Mouse (Mus musculus) heart, adult 2 months (tissue): ENCODE measurements around the gene Rhebl1. TPM values are rescaled to one million over a fixed set of nuclear protein-coding genes. Genes with fewer than 3 reads are reported as not detected.

Experiments
- DNase-seq, 2 experiments: peaks; one replicate each; pipeline ENCODE4 v3.0.0; 2021
- H3K27ac ChIP-seq: fragments of 200-600 bp; 2 replicates; pipeline ENCODE4 v1.8.1; 2022
- H3K27me3 ChIP-seq: fragments of 200-500 bp; 2 replicates; pipeline ENCODE4 v1.6.1; 2012; ENCODE audit warnings: mild to moderate bottlenecking, low read length, inconsistent platforms, mixed read lengths; ENCODE audit not compliant: control insufficient read depth, insufficient read depth
- H3K36me3 ChIP-seq: fragments of 200-500 bp; 2 replicates; pipeline ENCODE4 v1.6.1; 2012; ENCODE audit warnings: low read length, inconsistent platforms; ENCODE audit not compliant: control insufficient read depth, insufficient read depth
- H3K4me1 ChIP-seq: fragments of 200-500 bp; 2 replicates; pipeline ENCODE4 v1.6.1; 2011; ENCODE audit warnings: low read length; ENCODE audit not compliant: control insufficient read depth, insufficient read depth
- H3K4me3 ChIP-seq: fragments of 200-600 bp; 2 replicates; pipeline ENCODE4 v1.8.1; 2022
- H3K79me2 ChIP-seq: fragments of 200-500 bp; replicated peaks from 2 replicates; pipeline ENCODE4 v1.6.1; 2012; ENCODE audit warnings: mild to moderate bottlenecking, inconsistent platforms, low read length, moderate library complexity, mixed read lengths; ENCODE audit not compliant: control insufficient read depth, insufficient read depth
- H3K9ac ChIP-seq: fragments of 200-500 bp; 2 replicates; pipeline ENCODE4 v1.6.1; 2012; ENCODE audit warnings: low read depth, mild to moderate bottlenecking, control low read depth, inconsistent platforms, low read length, mixed read lengths
- CTCF ChIP-seq: fragments of 200-600 bp; IDR thresholded peaks from 2 replicates; pipeline ENCODE4 v1.8.1; 2022; ENCODE audit warnings: antibody characterized with exemption, mild to moderate bottlenecking, moderate library complexity
- EP300 ChIP-seq: fragments of 200-500 bp; IDR thresholded peaks from 2 replicates; pipeline ENCODE4 v1.6.1; 2011; ENCODE audit warnings: low read depth, low read length, control low read depth; ENCODE audit not compliant: insufficient read depth
- POLR2A ChIP-seq: fragments of 200-500 bp; IDR thresholded peaks from 2 replicates; pipeline ENCODE4 v1.6.1; 2011; ENCODE audit warnings: mild to moderate bottlenecking, low read depth, low read length, control low read depth; ENCODE audit not compliant: insufficient read depth
- WGBS: fragments of 180-500 bp; shearing (Covaris S2); methylation state at CpG from one replicate; pipeline ENCODE4 v1.1.7; 2018; 5-methylcytosine and 5-hydroxymethylcytosine counted together
- intact Hi-C: fragments of 180-260 bp; cut with DNase I; formaldehyde crosslinking; loops from one replicate; pipeline ENCODE4 v1.15.1; 2025
- polyA plus RNA-seq: library from polyadenylated mRNA; depleted of rRNA; stranded (reverse); fragments of >200 nt; gene quantifications from 2 replicates; pipeline ENCODE4 v1.2.3, GENCODE M21; 2012
- total RNA-seq, 2 experiments: library from RNA; stranded (reverse); gene quantifications; 2 replicates each; pipeline ENCODE4 v1.2.3; 2021

Gene Rhebl1
- total and polyA plus RNA-seq, 3 experiments = 1.6 to 4.4 (median 2.3) TPM

DNA sequence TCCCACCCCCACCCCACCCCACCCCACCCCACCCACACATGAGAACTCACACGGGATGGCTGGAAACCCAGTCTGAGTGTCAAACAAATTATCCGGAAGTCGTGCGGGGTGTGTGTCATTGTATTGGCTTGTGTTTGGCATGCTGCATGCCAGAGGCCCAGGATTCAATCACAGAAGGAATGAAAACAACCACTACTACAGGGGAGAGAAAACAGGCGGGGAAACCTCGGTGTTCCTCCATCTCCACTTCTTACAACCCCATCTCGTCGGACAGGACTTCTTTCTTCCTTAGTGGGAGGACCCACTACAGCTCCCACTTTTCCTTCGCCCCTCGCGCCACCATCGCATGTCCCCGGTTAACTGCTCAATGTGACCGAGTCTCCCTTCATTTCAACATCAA lies 22.8 kb upstream of the Rhebl1 start:
- no peak for TF ChIP-seq EP300
- no peak for TF ChIP-seq POLR2A
- no peak for TF ChIP-seq CTCF
- Histone ChIP-seq H3K79me2 (peaks cover 3% of the 10 kb centered on the region), H3K27ac (peak overlapping the region; percentile 99), H3K4me3 (peak overlapping the region; percentile 96), H3K9ac (peak overlapping the region; percentile 95), H3K27me3 (no peaks in the 10 kb centered on the region), H3K36me3 (no peaks in the 10 kb centered on the region), H3K4me1 (no peaks in the 10 kb centered on the region; the same call in 1 of the 2 replicates)
- DNase-seq = no peak
- under 1% methylated on average over 14 of the region's 14 CpGs for WGBS
- intact Hi-C loops = loop anchor here (5.0 kb wide), 2 partner anchors 35 to 85 kb away; partner anchors contain the start of gene Prkag1

GRCm38 (mm10) chr15:98916016-98916415 lies 21.7 kb upstream of the Rhebl1 start:
- DNase-seq = no peak
- intact Hi-C loops = loop anchor here (5.0 kb wide), 2 partner anchors 34 to 84 kb away; partner anchors contain the start of gene Prkag1
- Histone ChIP-seq H3K4me1 (no peaks in the 10 kb centered on the region; the same call in 1 of the 2 replicates), H3K79me2 (peaks cover 3% of the 10 kb centered on the region), H3K27me3 (no peaks in the 10 kb centered on the region), H3K36me3 (no peaks in the 10 kb centered on the region), H3K9ac (no peak overlapping the region), H3K4me3 (no peak overlapping the region), H3K27ac (no peak overlapping the region)
- 93% methylated on average over 4 of the region's 4 CpGs for WGBS
- TF ChIP-seq EP300 (no peak), POLR2A (no peak), CTCF (no peak)

- intact Hi-C loops = loop anchor here (5.0 kb wide), 2 partner anchors 33 to 83 kb away; partner anchors contain the start of gene Prkag1
- DNase-seq = no peak
- Histone ChIP-seq H3K4me3 (no peak overlapping the region), H3K9ac (no peak overlapping the region), H3K27ac (no peak overlapping the region), H3K79me2 (peaks cover 3% of the 10 kb centered on the region), H3K36me3 (no peaks in the 10 kb centered on the region), H3K27me3 (no peaks in the 10 kb centered on the region), H3K4me1 (no peaks in the 10 kb centered on the region; the same call in 1 of the 2 replicates)
- TF ChIP-seq POLR2A (no peak), CTCF (no peak), EP300 (no peak)
- WGBS = 93% methylated on average over 6 of the region's 6 CpGs
Observed at GRCm38 (mm10) chr15:98914903-98915302, 20.6 kb upstream of the Rhebl1 start.

DNA sequence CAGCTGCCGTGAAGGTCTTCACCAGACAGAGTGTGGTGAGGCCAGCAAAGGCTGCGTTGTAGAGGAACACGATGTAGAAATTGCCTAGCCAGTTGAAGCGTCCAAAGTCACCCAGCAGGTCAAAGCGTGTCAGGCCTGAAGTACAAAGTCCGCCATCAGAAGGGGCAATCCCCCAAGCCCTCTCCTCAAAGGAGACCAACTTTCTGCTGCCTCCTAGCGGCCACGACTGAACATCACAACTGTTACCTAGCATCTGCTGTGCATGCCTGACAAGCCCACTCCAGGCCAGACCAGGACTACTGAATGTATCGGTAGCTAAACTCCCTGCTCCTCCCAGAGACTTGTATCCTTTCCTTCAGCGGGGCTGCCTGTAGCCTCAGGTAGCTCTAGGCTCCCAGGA lies 10.4 kb upstream of the Rhebl1 start:
- Histone ChIP-seq H3K27ac (no peak overlapping the region), H3K79me2 (no peaks in the 10 kb centered on the region), H3K4me3 (no peak overlapping the region), H3K9ac (no peak overlapping the region), H3K27me3 (no peaks in the 10 kb centered on the region), H3K36me3 (no peaks in the 10 kb centered on the region), H3K4me1 (no peaks in the 10 kb centered on the region)
- TF ChIP-seq CTCF (peak; percentile 82), POLR2A (no peak)
- DNase-seq = peak in 1 of 2 experiments; percentile 57
- intact Hi-C loops = no loop called here
- 44% methylated on average over 10 of the region's 10 CpGs for WGBS

DNA sequence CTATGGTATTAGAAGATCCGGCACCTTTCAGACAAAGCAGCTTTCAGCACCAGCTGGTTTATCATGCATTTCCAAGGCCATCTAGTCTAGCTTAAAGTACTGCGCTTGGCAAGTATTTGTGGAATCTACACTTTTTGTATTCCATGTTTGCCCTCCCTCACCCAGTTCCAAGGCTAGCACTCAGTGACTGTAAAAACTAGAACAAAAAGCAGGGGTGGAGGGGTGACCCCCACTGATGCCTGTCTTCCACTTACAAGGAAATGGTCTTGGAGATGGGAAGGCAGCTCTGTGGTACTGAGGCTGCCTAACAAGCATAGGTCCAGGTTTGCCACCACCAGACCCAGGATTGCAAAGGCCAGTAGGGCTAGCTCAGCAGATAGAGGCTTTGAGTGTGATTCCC lies 8.3 kb upstream of the Rhebl1 start:
- no peak overlapping the region for H3K9ac ChIP-seq
- TF ChIP-seq CTCF = no peak
- TF ChIP-seq POLR2A = no peak
- TF ChIP-seq EP300 = no peak
- no peak for DNase-seq
- no peak overlapping the region for H3K4me3 ChIP-seq
- no peak overlapping the region for H3K27ac ChIP-seq
- H3K27me3 ChIP-seq = peaks cover 2% of the 10 kb centered on the region; the same call in 1 of the 2 replicates
- intact Hi-C loops = no loop called here
- no peaks in the 10 kb centered on the region for H3K36me3 ChIP-seq
- no peaks in the 10 kb centered on the region for H3K79me2 ChIP-seq
- 85% methylated on average over 2 of the region's 2 CpGs for WGBS
- H3K4me1 ChIP-seq = no peaks in the 10 kb centered on the region; the same call in 1 of the 2 replicates

DNA sequence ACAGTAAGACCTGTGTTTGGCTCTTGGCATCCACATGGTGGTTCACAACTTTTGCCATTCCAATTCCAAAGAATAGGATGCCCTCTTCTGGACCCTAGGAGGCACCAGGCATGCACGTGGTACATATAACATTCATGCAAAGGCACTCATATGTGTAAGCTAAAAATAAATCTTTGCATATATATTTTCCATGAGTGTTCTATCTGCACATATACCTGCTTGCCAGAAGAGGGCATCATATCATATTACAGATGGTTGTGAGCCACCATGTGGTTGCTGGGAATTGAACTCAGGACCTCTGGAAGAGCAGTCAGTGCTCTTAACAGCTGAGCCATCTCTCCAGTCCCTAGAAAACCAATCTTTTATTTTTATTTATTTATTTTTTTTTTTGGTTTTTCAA lies 7.2 kb upstream of the Rhebl1 start:
- Histone ChIP-seq H3K36me3 (no peaks in the 10 kb centered on the region), H3K27me3 (peaks cover 2% of the 10 kb centered on the region; the same call in 1 of the 2 replicates), H3K27ac (no peak overlapping the region), H3K79me2 (no peaks in the 10 kb centered on the region), H3K9ac (no peak overlapping the region), H3K4me1 (peaks cover 1% of the 10 kb centered on the region), H3K4me3 (no peak overlapping the region)
- intact Hi-C loops = no loop called here
- peak; percentile 38 for TF ChIP-seq CTCF
- TF ChIP-seq EP300 = no peak
- no peak for TF ChIP-seq POLR2A
- no peak for DNase-seq
- WGBS = 50% methylated on average over 1 of the region's 1 CpGs
